Mouse (Mus musculus) C2C12 (cell line): Measurements from ENCODE around the gene Cd47.

Experiments
- CEBPB ChIP-seq: IDR thresholded peaks from one replicate; pipeline ENCODE4 v1.6.1; 2011; ENCODE audit warnings: low read depth, mild to moderate bottlenecking, control low read depth, moderate library complexity
- CTCF ChIP-seq: IDR thresholded peaks from one replicate; pipeline ENCODE4 v1.5.1; 2011; ENCODE audit not compliant: control insufficient read depth, insufficient read depth, insufficient read length
- MAX ChIP-seq: IDR thresholded peaks from one replicate; pipeline ENCODE4 v1.6.1; 2011; ENCODE audit warnings: mild to moderate bottlenecking, control low read depth
- MYOD1 ChIP-seq: IDR thresholded peaks from one replicate; pipeline ENCODE4 v1.6.1; 2011; ENCODE audit warnings: low read depth; ENCODE audit not compliant: control insufficient read depth, insufficient read length
- USF1 ChIP-seq: IDR thresholded peaks from one replicate; pipeline ENCODE4 v1.6.1; 2011; ENCODE audit warnings: low read depth, mild to moderate bottlenecking, control low read depth, moderate library complexity

DNA sequence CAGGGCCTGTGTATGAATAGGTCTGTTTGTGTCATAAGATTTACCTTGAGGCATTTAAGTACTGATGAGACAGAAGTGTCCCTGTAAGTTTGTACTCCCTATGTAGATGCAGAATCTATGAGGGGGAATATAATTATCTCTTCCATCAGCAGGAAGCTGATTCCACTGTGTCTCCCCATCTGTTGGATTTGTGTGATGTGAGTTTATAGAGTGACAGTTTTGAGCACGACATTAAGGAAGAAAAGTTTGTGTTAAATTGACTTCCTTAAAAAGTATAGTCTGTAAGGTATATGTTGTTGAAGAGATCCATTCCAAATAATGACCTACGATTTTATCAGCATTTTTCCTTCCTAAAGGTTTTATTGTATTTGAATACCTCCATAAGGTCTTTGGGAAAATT lies 106.6 kb downstream of the Cd47 start:
- TF ChIP-seq MYOD1, result no peak
- TF ChIP-seq CTCF, result no peak
- no peak for TF ChIP-seq MAX
- no peak for TF ChIP-seq USF1
- no peak for TF ChIP-seq CEBPB
